Mouse (Mus musculus) gastrocnemius, postnatal 4 days (tissue): Measurements from ENCODE around the gene Dlk1. TPM values are rescaled to one million over a fixed set of nuclear protein-coding genes. Genes with fewer than 3 reads are reported as not detected.
"Not testable (repeated sequence)": the region's sequence is repeated elsewhere in the genome, so short reads cannot be mapped to it uniquely, and the experiment has no call there.

Experiments used
- DNase-seq, 2 experiments: peaks; one replicate each; pipeline ENCODE4 v3.0.0; 2021 to 2022; ENCODE audit warnings: low spot score in 2 of 2, mixed read lengths in 2 of 2
- total RNA-seq, 2 experiments: library from RNA; stranded (reverse); gene quantifications; 2 replicates each; pipeline ENCODE4 v1.2.3; 2021

Gene Dlk1
- total RNA-seq, 2 experiments from 2014 or later = 4,057 to 4,187 TPM

GRCm38 (mm10) chr12:109437559-109438350 is 14.9 kb upstream of the Dlk1 start:
- DNase-seq = peak; percentile 86 to 89

- DNase-seq = no peak
Observed at GRCm38 (mm10) chr12:109438383-109438782, 14.2 kb upstream of the Dlk1 start.

- DNase-seq = no peak
Observed at GRCm38 (mm10) chr12:109439974-109440373, 12.6 kb upstream of the Dlk1 start.

GRCm38 (mm10) chr12:109441366-109441765 is 11.3 kb upstream of the Dlk1 start:
- peak in 1 of 2 experiments; percentile 58 for DNase-seq

- DNase-seq = no peak
Observed at GRCm38 (mm10) chr12:109442115-109442514, 10.5 kb upstream of the Dlk1 start.

- no peak for DNase-seq
Observed at GRCm38 (mm10) chr12:109443276-109443675, 9.3 kb upstream of the Dlk1 start.

GRCm38 (mm10) chr12:109444999-109445398 is 7.6 kb upstream of the Dlk1 start:
- DNase-seq = no peak

GRCm38 (mm10) chr12:109445499-109446235 is 7.0 kb upstream of the Dlk1 start:
- DNase-seq = peak in 1 of 2 experiments; percentile 41

- DNase-seq = no peak
Observed at GRCm38 (mm10) chr12:109446236-109446941, 6.2 kb upstream of the Dlk1 start.

- DNase-seq = peak in 1 of 2 experiments; percentile 36
Observed at GRCm38 (mm10) chr12:109449421-109450411, 2.9 kb upstream of the Dlk1 start.

GRCm38 (mm10) chr12:109453065-109453997 is 708 bp downstream of the Dlk1 start:
- DNase-seq = peak; percentile 56 to 66

GRCm38 (mm10) chr12:109454137-109454536 is 1.5 kb downstream of the Dlk1 start:
- DNase-seq = no peak

GRCm38 (mm10) chr12:109456531-109457202 is 4.0 kb downstream of the Dlk1 start:
- DNase-seq = no peak

- no peak for DNase-seq
Observed at GRCm38 (mm10) chr12:109457836-109458235, 5.2 kb downstream of the Dlk1 start.

- no peak for DNase-seq
Observed at GRCm38 (mm10) chr12:109458896-109459295, 6.3 kb downstream of the Dlk1 start.

GRCm38 (mm10) chr12:109459481-109460401 is 7.1 kb downstream of the Dlk1 start:
- no peak for DNase-seq

- no peak for DNase-seq
Observed at GRCm38 (mm10) chr12:109462594-109462993, 10.0 kb downstream of the Dlk1 start.

- DNase-seq = not testable (repeated sequence)
Observed at GRCm38 (mm10) chr12:109467417-109467816, 14.8 kb downstream of the Dlk1 start.
